Mouse (Mus musculus): ENCODE results near the gene Slfn2. TPM values are rescaled to one million over a fixed set of nuclear protein-coding genes. Genes with fewer than 3 reads are reported as not detected.

The Slfn2 gene
- polyA plus RNA-seq, 1 experiment from 2014 or later, result 22.3 TPM

GRCm38 (mm10) chr11:83118056-83118455, 53.1 kb downstream of the Slfn2 start:
- ATAC-seq (no peak), DNase-seq (no peak)
- no peaks in the 10 kb centered on the region for H3K27me3 ChIP-seq (ENCODE audit: insufficient read depth, low read length)
- H3K27ac ChIP-seq (ENCODE audit: low read depth), result no peak overlapping the region
- H3K4me3 ChIP-seq (ENCODE audit: low read depth, low read length), result 0 out of 2 replicates have a peak overlapping the region, but pooled peaks have one; percentile 23
- H3K4me1 ChIP-seq (ENCODE audit: insufficient read depth), result no peaks in the 10 kb centered on the region
- no peaks in the 10 kb centered on the region for H3K9me3 ChIP-seq (ENCODE audit: low read length)
- 44% methylated on average over 3 of the region's 3 CpGs for whole genome bisulfite sequencing (ENCODE audit: insufficient replicate concordance)
- H3K36me3 ChIP-seq (replicated peaks; ENCODE audit: insufficient read depth, low read length), result no peaks in the 10 kb centered on the region
- H3K4me2 ChIP-seq (ENCODE audit: low read depth, low read length), result peak overlapping the region; percentile 6
- no peak for TF ChIP-seq EP300 (IDR thresholded peaks at IDR 0.05; ENCODE audit: low read depth)
- TF ChIP-seq CTCF (IDR thresholded peaks at IDR 0.05; ENCODE audit: low read depth), result no peak
- H3K9ac ChIP-seq (replicated peaks), result no peak overlapping the region

Small RNAs within 50 kb of the gene (microRNA-seq; reads per million reads assigned to microRNA genes)
- not detected for gene Gm27598

Other genes starting within 250 kb of the Slfn2 start
- gene Rffl, start 193.9 kb upstream of the Slfn2 start, polyA plus RNA-seq (2015; fragmentation: Nextera tagmentation; extraction: Ambion mirVana), result 10.1 and 11.3 TPM in 2 replicates
- 3.4 and 4.4 TPM in 2 replicates for gene Rad51d, start 174.5 kb upstream of the Slfn2 start, polyA plus RNA-seq (2015; fragmentation: Nextera tagmentation; extraction: Ambion mirVana)
- 0.28 and 0.30 TPM in 2 replicates for gene Fndc8, start 173.0 kb upstream of the Slfn2 start, polyA plus RNA-seq (2015; fragmentation: Nextera tagmentation; extraction: Ambion mirVana)
- gene Nle1, start 156.7 kb upstream of the Slfn2 start, polyA plus RNA-seq (2015; fragmentation: Nextera tagmentation; extraction: Ambion mirVana), result 9.1 and 9.2 TPM in 2 replicates
- gene Unc45b, start 154.6 kb upstream of the Slfn2 start, polyA plus RNA-seq (2015; fragmentation: Nextera tagmentation; extraction: Ambion mirVana), result 1.6 TPM in 2 replicates
- gene Slfn5, start 113.8 kb upstream of the Slfn2 start, polyA plus RNA-seq (2015; fragmentation: Nextera tagmentation; extraction: Ambion mirVana), result 4.5 and 5.1 TPM in 2 replicates
- 1.8 and 2.2 TPM in 2 replicates for gene Slfn9, start 73.3 kb upstream of the Slfn2 start, polyA plus RNA-seq (2015; fragmentation: Nextera tagmentation; extraction: Ambion mirVana)
- gene Slfn8, start 44.3 kb upstream of the Slfn2 start, polyA plus RNA-seq (2015; fragmentation: Nextera tagmentation; extraction: Ambion mirVana), result 0.76 and 1.0 TPM in 2 replicates
- gene Slfn1, start 51.7 kb downstream of the Slfn2 start, polyA plus RNA-seq (2015; fragmentation: Nextera tagmentation; extraction: Ambion mirVana), result 2.6 and 2.8 TPM in 2 replicates
- 2.7 and 3.1 TPM in 2 replicates for gene Slfn4, start 110.1 kb downstream of the Slfn2 start, polyA plus RNA-seq (2015; fragmentation: Nextera tagmentation; extraction: Ambion mirVana)
- gene Slfn3, start 126.2 kb downstream of the Slfn2 start, polyA plus RNA-seq (2015; fragmentation: Nextera tagmentation; extraction: Ambion mirVana), result 0.77 and 1.1 TPM in 2 replicates
- 14.3 and 14.8 TPM in 2 replicates for gene Slfn14, start 221.6 kb downstream of the Slfn2 start, polyA plus RNA-seq (2015; fragmentation: Nextera tagmentation; extraction: Ambion mirVana)
- gene Ap2b1, start 233.9 kb downstream of the Slfn2 start, polyA plus RNA-seq (2015; fragmentation: Nextera tagmentation; extraction: Ambion mirVana), result 7.6 and 8.3 TPM in 2 replicates
- gene Pex12, start 237.5 kb downstream of the Slfn2 start, polyA plus RNA-seq (2015; fragmentation: Nextera tagmentation; extraction: Ambion mirVana), result 6.8 and 7.1 TPM in 2 replicates

Measured in liver, postnatal 0 days (tissue).